Mouse (Mus musculus): ENCODE measurements at regions not wholly inside any gene's neighbourhood (a gene's known extent, or its start where the extent isn't known, plus 50 kb on each side); places are given as distances from the start of the nearest gene placed in this dataset.

DNA sequence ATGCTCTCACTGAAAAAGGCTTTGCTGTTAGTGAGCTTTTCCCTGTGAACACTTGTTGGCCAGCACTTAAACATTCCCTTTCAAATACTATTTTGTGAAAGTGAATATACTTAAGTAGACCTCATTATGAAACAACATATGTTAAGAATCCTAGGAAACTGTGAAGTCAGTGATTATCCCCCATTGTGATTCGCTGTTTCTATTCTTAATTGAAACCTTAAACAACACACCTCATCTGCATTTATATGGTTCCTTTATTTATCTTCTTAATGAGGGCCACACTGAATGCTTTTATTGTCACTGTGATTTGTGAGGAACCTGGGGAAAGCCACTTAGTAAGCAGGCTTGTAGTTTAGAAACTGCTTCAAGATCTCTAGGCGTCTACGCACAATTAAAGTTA is 58.5 kb upstream of the Tram1l1 start:
- 39% methylated on average over 3 of the region's 3 CpGs for WGBS
- H3K4me3 ChIP-seq (ENCODE audit: low read depth, low read length) = no peak overlapping the region
- H3K27me3 ChIP-seq (ENCODE audit: control insufficient read depth, insufficient read depth, low read length) = no peaks in the 10 kb centered on the region
- H3K36me3 ChIP-seq (ENCODE audit: control insufficient read depth, insufficient read depth, low read length) = no peaks in the 10 kb centered on the region
- H3K27ac ChIP-seq (ENCODE audit: low read depth, low read length) = no peak overlapping the region
- ATAC-seq (ENCODE audit: low FRiP score) (peak; percentile 53), DNase-seq (ENCODE audit: low spot score) (no peak)
- no peaks in the 10 kb centered on the region for H3K9me3 ChIP-seq (ENCODE audit: control insufficient read depth, low read length)
- H3K9ac ChIP-seq (ENCODE audit: low read depth, low read length) = no peak overlapping the region
- no peak overlapping the region for H3K4me2 ChIP-seq (replicated peaks; ENCODE audit: low read depth, low read length)
- no peaks in the 10 kb centered on the region for H3K4me1 ChIP-seq (replicated peaks; ENCODE audit: control insufficient read depth, insufficient read depth, low read length)

DNA sequence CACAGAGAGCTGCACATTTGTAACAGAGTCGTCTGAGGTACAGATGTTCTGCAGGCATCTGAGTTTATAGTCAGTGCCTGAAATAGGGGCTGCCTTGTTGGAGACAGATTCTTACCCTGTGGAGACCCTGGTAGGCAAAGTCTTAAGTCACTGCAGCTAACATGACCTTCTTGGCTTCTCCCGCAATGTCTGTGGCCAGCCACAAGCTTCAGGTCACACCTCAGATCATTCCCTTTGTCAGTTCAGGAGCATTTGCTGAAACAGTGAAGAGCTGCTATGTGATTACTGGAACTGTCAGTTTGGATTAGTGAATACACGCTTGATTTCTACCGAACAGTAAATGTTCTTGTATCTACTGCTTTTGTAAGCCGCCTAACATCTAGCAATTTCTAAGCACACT is 53.8 kb upstream of the Tram1l1 start:
- DNase-seq (ENCODE audit: low spot score) = no peak

DNA sequence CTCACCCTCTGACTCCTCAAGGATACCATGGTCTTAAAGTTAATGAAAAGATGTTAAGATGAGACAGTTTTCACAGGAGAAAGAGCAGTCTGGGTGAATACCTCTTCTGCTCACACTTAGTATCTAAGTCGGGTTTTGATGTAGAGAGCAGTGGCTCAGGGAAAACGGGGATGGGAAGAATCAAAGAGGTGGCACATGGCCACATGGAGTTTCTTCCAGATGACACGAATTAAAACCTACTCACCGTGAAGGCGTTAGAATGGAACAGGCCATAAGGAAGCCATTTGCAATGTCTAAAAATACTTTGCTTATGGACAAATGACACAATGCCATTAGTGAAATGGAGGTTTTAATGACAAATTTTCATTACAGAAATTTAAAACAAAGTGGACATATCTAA is 50.1 kb upstream of the Tram1l1 start:
- no peak for ATAC-seq (ENCODE audit: low FRiP score)
- no peak for DNase-seq (ENCODE audit: low spot score)
- WGBS = 73% methylated on average over 5 of the region's 5 CpGs

More for the DNA sequence above, 53.8 kb upstream of the Tram1l1 start:
- Histone ChIP-seq H3K27ac (ENCODE audit: low read depth, low read length) (no peak overlapping the region), H3K9me3 (ENCODE audit: control insufficient read depth, low read length) (no peaks in the 10 kb centered on the region), H3K4me3 (ENCODE audit: low read depth, low read length) (no peak overlapping the region), H3K4me1 (replicated peaks; ENCODE audit: control insufficient read depth, insufficient read depth, low read length) (no peaks in the 10 kb centered on the region), H3K9ac (ENCODE audit: low read depth, low read length) (no peak overlapping the region), H3K4me2 (replicated peaks; ENCODE audit: low read depth, low read length) (no peak overlapping the region), H3K27me3 (ENCODE audit: control insufficient read depth, insufficient read depth, low read length) (no peaks in the 10 kb centered on the region), H3K36me3 (ENCODE audit: control insufficient read depth, insufficient read depth, low read length) (no peaks in the 10 kb centered on the region)
- no peak for ATAC-seq (ENCODE audit: low FRiP score)
- 78% methylated on average over 5 of the region's 5 CpGs for WGBS

More for the DNA sequence above, 50.1 kb upstream of the Tram1l1 start:
- H3K4me2 ChIP-seq (replicated peaks; ENCODE audit: low read depth, low read length) = no peak overlapping the region
- H3K4me3 ChIP-seq (ENCODE audit: low read depth, low read length) = no peak overlapping the region
- H3K9ac ChIP-seq (ENCODE audit: low read depth, low read length) = no peak overlapping the region
- no peaks in the 10 kb centered on the region for H3K36me3 ChIP-seq (ENCODE audit: control insufficient read depth, insufficient read depth, low read length)
- no peaks in the 10 kb centered on the region for H3K4me1 ChIP-seq (replicated peaks; ENCODE audit: control insufficient read depth, insufficient read depth, low read length)
- no peak overlapping the region for H3K27ac ChIP-seq (ENCODE audit: low read depth, low read length)
- no peaks in the 10 kb centered on the region for H3K9me3 ChIP-seq (ENCODE audit: control insufficient read depth, low read length)
- H3K27me3 ChIP-seq (ENCODE audit: control insufficient read depth, insufficient read depth, low read length) = no peaks in the 10 kb centered on the region
